Mouse (Mus musculus): ENCODE results near the gene Hist2h2ab. TPM values are rescaled to one million over a fixed set of nuclear protein-coding genes. Genes with fewer than 3 reads are reported as not detected.
A peak's percentile ranks its signal among the peaks of the same experiment; 100 is the strongest.
"Not testable (repeated sequence)": the region's sequence is repeated elsewhere in the genome, so short reads cannot be mapped to it uniquely, and the experiment has no call there.

Gene Hist2h2ab
- polyA plus RNA-seq (2016; fragmentation: Nextera tagmentation; extraction: Ambion mirVana): 1.7 and 2.0 TPM in 2 replicates

GRCm38 (mm10) chr3:96219661-96220130, at the start of gene Hist2h2ab, which contains the start of gene Bola1:
Hist2h2ab (plus strand) TSS chr3:96219865.
Bola1 (minus strand) TSS chr3:96219709.
- Histone ChIP-seq H3K36me3 (no peaks in the 10 kb centered on the region), H3K27me3 (no peaks in the 10 kb centered on the region), H3K9ac (replicated peaks) (peak within 1 kb of the TSS; percentile 87), H3K4me3 (replicated peaks) (peak within 1 kb of the TSS; percentile 59), H3K9me3 (no peaks in the 10 kb centered on the region), H3K4me2 (peak within 1 kb of the TSS; percentile 80), H3K4me1 (replicated peaks) (peaks cover 36% of the 10 kb centered on the region), H3K27ac (peak within 1 kb of the TSS; percentile 99)
- ATAC-seq (ENCODE audit: insufficient number of reproducible peaks, insufficient read depth, low FRiP score, low TSS enrichment, low read depth): peak; percentile 87
- under 1% methylated on average over 37 of the region's 37 CpGs for WGBS

- Histone ChIP-seq H3K9me3 (no peaks in the 10 kb centered on the region), H3K4me3 (replicated peaks) (no peak overlapping the region), H3K36me3 (peaks cover 48% of the 10 kb centered on the region), H3K9ac (replicated peaks) (no peak overlapping the region), H3K27me3 (no peaks in the 10 kb centered on the region), H3K4me1 (replicated peaks) (peaks cover 33% of the 10 kb centered on the region), H3K4me2 (0 out of 2 replicates have a peak overlapping the region, but pooled peaks have one; percentile 82), H3K27ac (no peak overlapping the region)
- ATAC-seq (ENCODE audit: insufficient number of reproducible peaks, insufficient read depth, low FRiP score, low TSS enrichment, low read depth): no peak
- 94% methylated on average over 4 of the region's 4 CpGs for WGBS
Measured at GRCm38 (mm10) chr3:96170276-96170675, 49.4 kb upstream of the Hist2h2ab start.

GRCm38 (mm10) chr3:96170976-96171545, 48.6 kb upstream of the Hist2h2ab start:
- ATAC-seq (ENCODE audit: insufficient number of reproducible peaks, insufficient read depth, low FRiP score, low TSS enrichment, low read depth): no peak

GRCm38 (mm10) chr3:96171583-96172196, 48.0 kb upstream of the Hist2h2ab start:
- Histone ChIP-seq H3K4me3 (replicated peaks) (peak overlapping the region; percentile 72), H3K27me3 (no peaks in the 10 kb centered on the region), H3K36me3 (peaks cover 61% of the 10 kb centered on the region), H3K9ac (replicated peaks) (peak overlapping the region; percentile 77), H3K27ac (peak overlapping the region; percentile 99), H3K4me2 (peak overlapping the region; percentile 82), H3K4me1 (replicated peaks) (peaks cover 33% of the 10 kb centered on the region), H3K9me3 (no peaks in the 10 kb centered on the region)
- ATAC-seq (ENCODE audit: insufficient number of reproducible peaks, insufficient read depth, low FRiP score, low TSS enrichment, low read depth): no peak
- WGBS: 21% methylated on average over 18 of the region's 18 CpGs

More at GRCm38 (mm10) chr3:96170976-96171545, 48.6 kb upstream of the Hist2h2ab start:
- H3K9ac ChIP-seq (replicated peaks): peak overlapping the region; percentile 77; the same call in 1 of the 2 replicates
- peak overlapping the region; percentile 72 for H3K4me3 ChIP-seq (replicated peaks)
- H3K4me1 ChIP-seq (replicated peaks): peaks cover 33% of the 10 kb centered on the region
- no peaks in the 10 kb centered on the region for H3K27me3 ChIP-seq
- no peaks in the 10 kb centered on the region for H3K9me3 ChIP-seq
- H3K4me2 ChIP-seq: peak overlapping the region; percentile 82
- peak overlapping the region; percentile 99; the same call in 1 of the 2 replicates for H3K27ac ChIP-seq
- 78% methylated on average over 10 of the region's 10 CpGs for WGBS
- H3K36me3 ChIP-seq: peaks cover 55% of the 10 kb centered on the region

- Histone ChIP-seq H3K9me3 (no peaks in the 10 kb centered on the region), H3K36me3 (peaks cover 67% of the 10 kb centered on the region), H3K27me3 (no peaks in the 10 kb centered on the region), H3K27ac (peak within 1 kb of the TSS; percentile 99), H3K4me2 (peak within 1 kb of the TSS; percentile 82), H3K4me1 (replicated peaks) (peaks cover 33% of the 10 kb centered on the region), H3K4me3 (replicated peaks) (peak within 1 kb of the TSS; percentile 72), H3K9ac (replicated peaks) (peak within 1 kb of the TSS; percentile 77)
- under 1% methylated on average over 58 of the region's 58 CpGs for WGBS
- peak; percentile 91 for ATAC-seq (ENCODE audit: insufficient number of reproducible peaks, insufficient read depth, low FRiP score, low TSS enrichment, low read depth)
Measured at GRCm38 (mm10) chr3:96172197-96173178, 47.2 kb upstream of the Hist2h2ab start, which contains the start of gene Sf3b4. Sf3b4 (plus strand) TSS chr3:96172332.

- no peak for ATAC-seq (ENCODE audit: insufficient number of reproducible peaks, insufficient read depth, low FRiP score, low TSS enrichment, low read depth)
- Histone ChIP-seq H3K4me2 (peak overlapping the region; percentile 82), H3K9ac (replicated peaks) (peak overlapping the region; percentile 77), H3K27me3 (no peaks in the 10 kb centered on the region), H3K4me3 (replicated peaks) (peak overlapping the region; percentile 72), H3K36me3 (peaks cover 67% of the 10 kb centered on the region), H3K4me1 (replicated peaks) (peaks cover 33% of the 10 kb centered on the region), H3K9me3 (no peaks in the 10 kb centered on the region), H3K27ac (no peak overlapping the region)
- WGBS: 36% methylated on average over 7 of the region's 7 CpGs
Measured at GRCm38 (mm10) chr3:96173185-96173584, 46.5 kb upstream of the Hist2h2ab start.

- not testable (repeated sequence) for H3K9ac ChIP-seq (replicated peaks); H3K9me3 ChIP-seq; ATAC-seq (ENCODE audit: insufficient number of reproducible peaks, insufficient read depth, low FRiP score, low TSS enrichment, low read depth); H3K27me3 ChIP-seq; H3K4me3 ChIP-seq (replicated peaks); H3K27ac ChIP-seq
- Histone ChIP-seq H3K4me1 (replicated peaks) (peaks cover 33% of the 10 kb centered on the region), H3K4me2 (peak overlapping the region; percentile 82; the same call in 1 of the 2 replicates), H3K36me3 (peaks cover 66% of the 10 kb centered on the region)
- WGBS: 89% methylated on average over 4 of the region's 4 CpGs
Measured at GRCm38 (mm10) chr3:96174042-96174441, 45.6 kb upstream of the Hist2h2ab start.

- ATAC-seq (ENCODE audit: insufficient number of reproducible peaks, insufficient read depth, low FRiP score, low TSS enrichment, low read depth): no peak
- Histone ChIP-seq H3K27me3 (no peaks in the 10 kb centered on the region), H3K9me3 (no peaks in the 10 kb centered on the region), H3K27ac (no peak overlapping the region), H3K36me3 (peaks cover 58% of the 10 kb centered on the region), H3K9ac (replicated peaks) (no peak overlapping the region), H3K4me1 (replicated peaks) (peaks cover 32% of the 10 kb centered on the region), H3K4me2 (no peak overlapping the region), H3K4me3 (replicated peaks) (no peak overlapping the region)
- 91% methylated on average over 6 of the region's 6 CpGs for WGBS
Measured at GRCm38 (mm10) chr3:96175251-96175650, 44.4 kb upstream of the Hist2h2ab start.

GRCm38 (mm10) chr3:96178427-96178826, 41.2 kb upstream of the Hist2h2ab start:
- peaks cover 55% of the 10 kb centered on the region for H3K36me3 ChIP-seq
- no peak overlapping the region for H3K4me2 ChIP-seq
- no peak for ATAC-seq (ENCODE audit: insufficient number of reproducible peaks, insufficient read depth, low FRiP score, low TSS enrichment, low read depth)
- H3K27ac ChIP-seq: no peak overlapping the region
- no peak overlapping the region for H3K9ac ChIP-seq (replicated peaks)
- no peak overlapping the region for H3K4me3 ChIP-seq (replicated peaks)
- peaks cover 40% of the 10 kb centered on the region for H3K4me1 ChIP-seq (replicated peaks)
- H3K27me3 ChIP-seq: no peaks in the 10 kb centered on the region
- no peaks in the 10 kb centered on the region for H3K9me3 ChIP-seq
- 88% methylated on average over 4 of the region's 4 CpGs for WGBS

GRCm38 (mm10) chr3:96178902-96179301, 40.8 kb upstream of the Hist2h2ab start:
- H3K9ac ChIP-seq (replicated peaks): no peak overlapping the region
- H3K27me3 ChIP-seq: no peaks in the 10 kb centered on the region
- no peak overlapping the region for H3K4me3 ChIP-seq (replicated peaks)
- H3K36me3 ChIP-seq: peaks cover 51% of the 10 kb centered on the region
- H3K4me2 ChIP-seq: no peak overlapping the region
- 89% methylated on average over 2 of the region's 2 CpGs for WGBS
- no peak for ATAC-seq (ENCODE audit: insufficient number of reproducible peaks, insufficient read depth, low FRiP score, low TSS enrichment, low read depth)
- peaks cover 37% of the 10 kb centered on the region for H3K4me1 ChIP-seq (replicated peaks)
- no peaks in the 10 kb centered on the region for H3K9me3 ChIP-seq
- H3K27ac ChIP-seq: no peak overlapping the region
